Mouse (Mus musculus) MEL (cell line): ENCODE data around the gene Cd72. TPM values are rescaled to one million over a fixed set of nuclear protein-coding genes. Genes with fewer than 3 reads are reported as not detected.

ENCODE experiments used
- DNase-seq: peaks from one replicate; pipeline ENCODE4 v3.0.0; 2011; ENCODE audit warnings: low read depth, low spot score
- H3K27ac ChIP-seq: 2 replicates; pipeline ENCODE4 v1.5.1; 2012; ENCODE audit warnings: low read depth, mild to moderate bottlenecking, control low read depth, low read length, moderate library complexity; ENCODE audit not compliant: control insufficient read depth
- H3K27me3 ChIP-seq, 2 experiments: fragments of 150-350 bp in 1 of 2; sonication (generic) in 1 of 2; 2 replicates each; pipeline ENCODE4 v1.6.1; 2012; ENCODE audit warnings: low read length in 2 of 2, mild to moderate bottlenecking in 2 of 2, improper control_type of control experiment in 1 of 2, moderate library complexity in 1 of 2; ENCODE audit not compliant: insufficient read depth in 2 of 2, control insufficient read depth in 1 of 2
- H3K36me3 ChIP-seq, 2 experiments: 2 replicates each; pipeline ENCODE4 v1.6.1; 2012 to 2014; ENCODE audit warnings: low read length in 2 of 2, improper control_type of control experiment in 1 of 2, inconsistent platforms in 1 of 2, mild to moderate bottlenecking in 1 of 2; ENCODE audit not compliant: insufficient read depth in 2 of 2, control insufficient read depth in 1 of 2
- H3K4me1 ChIP-seq, 2 experiments: fragments of 150-350 bp in 1 of 2; sonication (generic) in 1 of 2; 2 replicates each; pipeline ENCODE4 v1.6.1; 2012; ENCODE audit warnings: low read length in 2 of 2, improper control_type of control experiment in 1 of 2, mild to moderate bottlenecking in 1 of 2; ENCODE audit not compliant: insufficient read depth in 2 of 2, control insufficient read depth in 1 of 2
- H3K4me3 ChIP-seq, 2 experiments: fragments of 150-350 bp in 1 of 2; sonication (generic) in 1 of 2; 2 replicates each; pipeline ENCODE4 v1.5.1; 2012; ENCODE audit warnings: low read depth in 2 of 2, low read length in 2 of 2, mild to moderate bottlenecking in 2 of 2, moderate library complexity in 2 of 2, control low read depth in 1 of 2, improper control_type of control experiment in 1 of 2; ENCODE audit not compliant: control insufficient read depth in 1 of 2, insufficient read depth in 1 of 2
- H3K79me2 ChIP-seq: 2 replicates; pipeline ENCODE4 v1.6.1; 2012; ENCODE audit warnings: mild to moderate bottlenecking, low read length, moderate library complexity; ENCODE audit not compliant: control insufficient read depth, poor library complexity, insufficient read depth
- H3K9ac ChIP-seq: 2 replicates; pipeline ENCODE4 v1.6.1; 2012; ENCODE audit warnings: low read depth, mild to moderate bottlenecking, control low read depth, low read length, moderate library complexity; ENCODE audit not compliant: control insufficient read depth, poor library complexity, severe bottlenecking
- H3K9me3 ChIP-seq: fragments of 150-350 bp; sonication (generic); replicated peaks from 2 replicates; pipeline ENCODE4 v1.6.1; 2012; ENCODE audit warnings: mild to moderate bottlenecking, low read length, improper control_type of control experiment, moderate library complexity; ENCODE audit not compliant: insufficient read depth
- BHLHE40 ChIP-seq: IDR thresholded peaks from 2 replicates; pipeline ENCODE4 v1.6.1; 2012; ENCODE audit warnings: low read depth, mild to moderate bottlenecking, inconsistent platforms, low read length, improper control_type of control experiment, borderline replicate concordance
- CHD2 ChIP-seq: IDR thresholded peaks from 2 replicates; pipeline ENCODE4 v1.6.1; 2011; ENCODE audit warnings: low read length, improper control_type of control experiment
- ELF1 ChIP-seq: IDR thresholded peaks from 2 replicates; pipeline ENCODE4 v1.6.1; 2014; ENCODE audit warnings: low read depth, mild to moderate bottlenecking, inconsistent platforms, low read length, improper control_type of control experiment, moderate library complexity
- HCFC1 ChIP-seq: IDR thresholded peaks from 2 replicates; pipeline ENCODE4 v1.6.1; 2012; ENCODE audit warnings: low read depth, mild to moderate bottlenecking, inconsistent platforms, low read length, improper control_type of control experiment, moderate library complexity
- MAX ChIP-seq: IDR thresholded peaks from 2 replicates; pipeline ENCODE4 v1.6.1; 2011; ENCODE audit warnings: low read length, improper control_type of control experiment
- MAZ ChIP-seq: IDR thresholded peaks from 2 replicates; pipeline ENCODE4 v1.6.1; 2012; ENCODE audit warnings: low read depth, mild to moderate bottlenecking, inconsistent platforms, low read length, improper control_type of control experiment
- MXI1 ChIP-seq: IDR thresholded peaks from 2 replicates; pipeline ENCODE4 v1.6.1; 2011; ENCODE audit warnings: mild to moderate bottlenecking, low read depth, low read length, improper control_type of control experiment
- MYB ChIP-seq: IDR thresholded peaks from 2 replicates; pipeline ENCODE4 v1.6.1; 2011; ENCODE audit warnings: mild to moderate bottlenecking, low read depth, low read length, improper control_type of control experiment
- NELFE ChIP-seq: IDR thresholded peaks from 2 replicates; pipeline ENCODE4 v1.6.1; 2011; ENCODE audit warnings: low read depth, low read length, improper control_type of control experiment
- POLR2A ChIP-seq, 2 experiments: IDR thresholded peaks; 2 replicates each; pipeline ENCODE4 v1.6.1; 2011 to 2012; ENCODE audit warnings: low read length in 2 of 2, mild to moderate bottlenecking in 2 of 2, control low read depth in 1 of 2, improper control_type of control experiment in 1 of 2, low read depth in 1 of 2, moderate library complexity in 1 of 2; ENCODE audit not compliant: control insufficient read depth in 1 of 2, insufficient read depth in 1 of 2, poor library complexity in 1 of 2
- POLR2AphosphoS2 ChIP-seq: IDR thresholded peaks from 2 replicates; pipeline ENCODE4 v1.6.1; 2011; ENCODE audit warnings: low read length, improper control_type of control experiment
- SMC3 ChIP-seq: IDR thresholded peaks from 2 replicates; pipeline ENCODE4 v1.6.1; 2011; ENCODE audit warnings: low read depth, low read length, improper control_type of control experiment
- TAL1 ChIP-seq: IDR thresholded peaks from 2 replicates; pipeline ENCODE4 v1.6.1; 2012; ENCODE audit warnings: mild to moderate bottlenecking, inconsistent platforms, low read length, moderate library complexity, mixed read lengths
- TCF12 ChIP-seq: IDR thresholded peaks from 2 replicates; pipeline ENCODE4 v1.6.1; 2014; ENCODE audit warnings: low read depth, mild to moderate bottlenecking, inconsistent platforms, low read length, improper control_type of control experiment, moderate library complexity
- USF1 ChIP-seq: IDR thresholded peaks from 2 replicates; pipeline ENCODE4 v1.6.1; 2014; ENCODE audit warnings: low read depth, mild to moderate bottlenecking, inconsistent platforms, low read length, improper control_type of control experiment, moderate library complexity
- ZKSCAN1 ChIP-seq: IDR thresholded peaks from 2 replicates; pipeline ENCODE4 v1.6.1; 2012; ENCODE audit warnings: low read depth, mild to moderate bottlenecking, inconsistent platforms, low read length, improper control_type of control experiment, moderate library complexity
- polyA plus RNA-seq, 2 experiments: library from polyadenylated mRNA; stranded (reverse) in 1 of 2; unstranded in 1 of 2; fragments of >175 nt in 1 of 2; fragments of >200 nt in 1 of 2; gene quantifications; 2 replicates each; pipeline versions ENCODE4 v1.2.1 to v1.2.4; 2012; ENCODE audit warnings: low replicate concordance in 2 of 2, low read depth in 1 of 2; ENCODE audit not compliant: insufficient read length in 2 of 2, insufficient read depth in 1 of 2, missing spikeins in 1 of 2
- total RNA-seq: library from RNA; depleted of rRNA; stranded (reverse); fragments of 300-350 nt; gene quantifications from 2 replicates; pipeline ENCODE4 v1.2.3, GENCODE M21; 2012

Gene Cd72
- total and polyA plus RNA-seq, 3 experiments = 1.3 to 2.4 TPM; not detected in 1

DNA sequence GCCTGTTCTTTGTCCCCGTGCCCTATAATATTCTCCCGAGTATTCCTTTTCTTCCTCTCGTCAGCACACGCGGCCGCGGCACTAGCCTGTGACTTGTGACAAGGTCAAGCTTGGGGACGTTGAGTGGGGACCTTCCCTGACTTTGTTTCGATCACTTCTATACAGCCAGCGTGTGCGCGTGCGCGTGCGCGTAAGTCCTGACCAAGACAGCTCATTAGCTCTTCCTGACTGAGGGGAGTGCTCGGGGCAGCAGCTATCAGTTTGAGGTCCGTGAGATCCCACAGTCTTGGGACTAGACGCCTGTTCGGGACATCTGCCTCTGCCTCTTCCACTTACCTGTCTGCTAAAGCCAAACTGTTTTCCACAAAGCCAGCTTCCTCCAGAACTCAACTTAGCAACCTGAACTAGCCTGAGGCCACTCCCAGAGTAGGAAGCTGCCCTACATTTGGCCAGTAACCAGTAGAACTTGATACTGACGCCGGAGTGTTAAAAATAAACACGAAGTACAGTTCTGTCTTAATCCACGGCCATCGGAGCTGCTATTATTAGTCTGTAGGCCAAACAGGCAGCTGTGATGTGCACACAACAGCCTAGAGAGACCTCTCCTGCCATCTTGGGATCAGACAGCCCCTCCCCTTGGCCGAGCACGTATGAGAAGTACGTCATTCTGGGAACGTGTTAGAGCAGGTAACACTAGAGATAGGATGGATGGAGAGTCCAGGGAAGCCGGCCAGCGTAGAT is 54.9 kb downstream of the Cd72 start:
- H3K27me3 ChIP-seq = no peaks in the 10 kb centered on the region
- no peaks in the 10 kb centered on the region for H3K9me3 ChIP-seq
- no peaks in the 10 kb centered on the region for H3K79me2 ChIP-seq
- no peaks in the 10 kb centered on the region; a peak in 1 of 4 replicates for H3K36me3 ChIP-seq
- peaks cover 2 to 4% of the 10 kb centered on the region in 2 experiments; a peak in 1 of 4 replicates for H3K4me1 ChIP-seq
- no peak overlapping the region for H3K4me3 ChIP-seq
- no peak for DNase-seq
- no peak overlapping the region for H3K27ac ChIP-seq
- no peak overlapping the region for H3K9ac ChIP-seq
- TF ChIP-seq MYB = no peak
- TF ChIP-seq ELF1 = no peak
- TF ChIP-seq MXI1 = no peak
- no peak for TF ChIP-seq ZKSCAN1
- TF ChIP-seq BHLHE40 = no peak
- no peak for TF ChIP-seq USF1
- TF ChIP-seq POLR2A (IDR thresholded peaks at IDR 0.05; ENCODE audit: control insufficient read depth in 1 of 2, insufficient read depth in 1 of 2, low read depth in 1 of 2, low read length in 2 of 2, poor library complexity in 1 of 2) = no peak
- TF ChIP-seq HCFC1 = no peak
- TF ChIP-seq NELFE = no peak
- TF ChIP-seq MAX = no peak
- TF ChIP-seq CHD2 = no peak
- TF ChIP-seq TCF12 = no peak
- TF ChIP-seq MAZ = no peak

DNA sequence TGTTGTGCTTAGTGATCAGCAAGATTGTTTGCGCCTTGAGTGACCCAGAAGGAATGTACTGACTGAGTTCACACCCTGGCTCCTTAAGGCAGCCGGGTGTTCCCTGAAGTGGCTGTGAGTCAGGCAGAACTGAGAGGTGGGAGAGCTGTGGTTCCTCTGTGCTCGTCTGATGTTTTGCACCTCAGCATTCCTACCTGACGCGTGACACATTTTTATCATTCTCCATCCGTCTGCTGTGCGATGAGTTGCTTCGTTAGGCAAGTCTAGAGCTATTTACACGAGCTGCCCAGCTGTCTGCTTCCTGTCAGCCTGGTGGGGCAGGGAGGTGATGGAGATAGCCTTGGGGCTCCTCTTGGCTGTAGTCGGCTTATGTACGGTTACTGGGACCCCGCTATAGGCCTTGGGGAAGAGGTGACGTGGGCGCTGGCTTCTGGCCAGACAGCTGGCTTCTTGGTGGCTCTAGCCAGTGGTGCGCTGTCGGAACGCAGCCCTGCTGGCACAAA is 55.5 kb downstream of the Cd72 start:
- H3K9ac ChIP-seq = no peak overlapping the region
- H3K79me2 ChIP-seq = no peaks in the 10 kb centered on the region
- TF ChIP-seq SMC3 (no peak), TAL1 (no peak), POLR2AphosphoS2 (no peak)
- TF ChIP-seq, all 39 proteins: peak for 0
- Histone ChIP-seq H3K4me3 (no peak overlapping the region), H3K36me3 (no peaks in the 10 kb centered on the region; a peak in 1 of 4 replicates), H3K27me3 (no peaks in the 10 kb centered on the region), H3K27ac (no peak overlapping the region), H3K4me1 (peaks cover 2 to 7% of the 10 kb centered on the region in 2 experiments; a peak in 1 of 4 replicates), H3K9me3 (no peaks in the 10 kb centered on the region)
- DNase-seq = no peak
